Mouse (Mus musculus) embryonic facial prominence, embryonic 11.5 days (tissue): ENCODE data around the gene Sfxn3. TPM values are rescaled to one million over a fixed set of nuclear protein-coding genes. Genes with fewer than 3 reads are reported as not detected.
A peak's percentile ranks its signal among the peaks of the same experiment; 100 is the strongest.

ENCODE experiments used
- ATAC-seq: fragments of 200-750 bp; cut with Nextera tagmentation; replicated peaks from 2 replicates; pipeline ENCODE4 v1.8.0; 2017; ENCODE audit warnings: low read depth; ENCODE audit not compliant: insufficient number of reproducible peaks, low FRiP score, low TSS enrichment
- DNase-seq: peaks from one replicate; pipeline ENCODE4 v3.0.0-alpha.2; 2015; ENCODE audit warnings: low spot score
- H3K27ac ChIP-seq: fragments of 300-500 bp; sonication (generic); replicated peaks from 2 replicates; pipeline ENCODE4 v1.5.1; 2014; ENCODE audit warnings: mild to moderate bottlenecking, low read depth, low read length, control low read depth
- H3K27me3 ChIP-seq: fragments of 300-500 bp; sonication (generic); 2 replicates; pipeline ENCODE4 v1.6.1; 2014; ENCODE audit warnings: mild to moderate bottlenecking, low read length, moderate library complexity, mixed read lengths; ENCODE audit not compliant: control insufficient read depth, insufficient read depth
- H3K36me3 ChIP-seq: fragments of 300-500 bp; sonication (generic); replicated peaks from 2 replicates; pipeline ENCODE4 v1.6.1; 2014; ENCODE audit warnings: low read depth, mild to moderate bottlenecking, low read length, moderate library complexity, mixed read lengths; ENCODE audit not compliant: control insufficient read depth, insufficient read depth
- H3K4me1 ChIP-seq: fragments of 300-500 bp; sonication (generic); 2 replicates; pipeline ENCODE4 v1.6.1; 2014; ENCODE audit warnings: low read length, mixed read lengths; ENCODE audit not compliant: control insufficient read depth, insufficient read depth
- H3K4me2 ChIP-seq: fragments of 300-500 bp; sonication (generic); 2 replicates; pipeline ENCODE4 v1.6.1; 2014; ENCODE audit warnings: low read depth, mild to moderate bottlenecking, control low read depth, low read length, moderate library complexity
- H3K4me3 ChIP-seq: fragments of 300-500 bp; sonication (generic); 2 replicates; pipeline ENCODE4 v1.5.1; 2014; ENCODE audit warnings: low read depth, low read length, control low read depth
- H3K9ac ChIP-seq: fragments of 300-500 bp; sonication (generic); replicated peaks from 2 replicates; pipeline ENCODE4 v1.6.1; 2014; ENCODE audit warnings: mild to moderate bottlenecking, control low read depth, low read length
- H3K9me3 ChIP-seq: fragments of 300-500 bp; sonication (generic); replicated peaks from 2 replicates; pipeline ENCODE4 v1.6.1; 2016; ENCODE audit warnings: mild to moderate bottlenecking, low read length, inconsistent platforms, mixed read lengths; ENCODE audit not compliant: control insufficient read depth
- WGBS: fragments of 180-500 bp; shearing (Covaris S2); extraction: QIAGEN DNeasy Blood & Tissue Kit; methylation state at CpG from one replicate; pipeline ENCODE4 v1.1.7; 2014; 5-methylcytosine and 5-hydroxymethylcytosine counted together
- polyA plus RNA-seq: library from polyadenylated mRNA; unstranded; fragments of >200 nt; fragmentation: Nextera tagmentation; extraction: Ambion mirVana; gene quantifications from 2 replicates; pipeline ENCODE4 v1.2.1, GENCODE M21; 2014

Sfxn3 gene
- polyA plus RNA-seq, 1 experiment from 2014 or later, result 14.7 TPM

- DNase-seq, result peak; percentile 87
- no peak overlapping the region for H3K27ac ChIP-seq
- H3K4me3 ChIP-seq, result no peak overlapping the region
- ATAC-seq, result no peak
- H3K36me3 ChIP-seq, result no peaks in the 10 kb centered on the region
- H3K4me2 ChIP-seq, result no peak overlapping the region
- WGBS, result 13% methylated on average over 11 of the region's 11 CpGs
- H3K9ac ChIP-seq, result no peak overlapping the region
- H3K9me3 ChIP-seq, result no peaks in the 10 kb centered on the region
- H3K27me3 ChIP-seq, result peaks cover 38% of the 10 kb centered on the region
- H3K4me1 ChIP-seq, result peaks cover 5% of the 10 kb centered on the region
Measured at GRCm38 (mm10) chr19:45081841-45082550, 34.7 kb downstream of the Sfxn3 start.

- Histone ChIP-seq H3K9ac (no peak overlapping the region), H3K4me3 (no peak overlapping the region), H3K27me3 (no peaks in the 10 kb centered on the region), H3K36me3 (no peaks in the 10 kb centered on the region), H3K4me1 (no peaks in the 10 kb centered on the region), H3K9me3 (no peaks in the 10 kb centered on the region), H3K4me2 (no peak overlapping the region), H3K27ac (no peak overlapping the region)
- WGBS, result 30% methylated on average over 11 of the region's 11 CpGs
- peak; percentile 82 for DNase-seq
- no peak for ATAC-seq
Measured at GRCm38 (mm10) chr19:45097868-45098267, 50.6 kb downstream of the Sfxn3 start.

GRCm38 (mm10) chr19:45100486-45101270, 53.4 kb downstream of the Sfxn3 start:
- H3K27me3 ChIP-seq, result no peaks in the 10 kb centered on the region; the same call in 1 of the 2 replicates
- no peak overlapping the region for H3K27ac ChIP-seq
- ATAC-seq (no peak), DNase-seq (no peak)
- H3K4me3 ChIP-seq, result no peak overlapping the region
- no peaks in the 10 kb centered on the region for H3K36me3 ChIP-seq
- no peaks in the 10 kb centered on the region for H3K4me1 ChIP-seq
- no peak overlapping the region for H3K4me2 ChIP-seq
- H3K9me3 ChIP-seq, result no peaks in the 10 kb centered on the region
- WGBS, result 72% methylated on average over 8 of the region's 8 CpGs
- H3K9ac ChIP-seq, result no peak overlapping the region

- Histone ChIP-seq H3K27me3 (no peaks in the 10 kb centered on the region; the same call in 1 of the 2 replicates), H3K36me3 (no peaks in the 10 kb centered on the region), H3K9me3 (no peaks in the 10 kb centered on the region), H3K4me2 (no peak overlapping the region), H3K4me1 (no peaks in the 10 kb centered on the region), H3K9ac (no peak overlapping the region), H3K4me3 (no peak overlapping the region), H3K27ac (no peak overlapping the region)
- ATAC-seq, result no peak
- 50% methylated on average over 1 of the region's 1 CpGs for WGBS
- no peak for DNase-seq
Measured at GRCm38 (mm10) chr19:45105591-45105990, 58.3 kb downstream of the Sfxn3 start.

Other genes starting within 250 kb of the Sfxn3 start
- 52.2 and 57.3 TPM in 2 replicates for gene Slf2, start 116.4 kb upstream of the Sfxn3 start, polyA plus RNA-seq
- gene Sema4g, start 58.4 kb upstream of the Sfxn3 start, polyA plus RNA-seq, result 4.5 TPM in 2 replicates
- gene Twnk, start 41.8 kb upstream of the Sfxn3 start, polyA plus RNA-seq, result 18.0 and 19.7 TPM in 2 replicates
- 62.9 and 66.8 TPM in 2 replicates for gene Mrpl43, start 41.1 kb upstream of the Sfxn3 start, polyA plus RNA-seq
- 53.2 and 57.8 TPM in 2 replicates for gene Lzts2, start 33.1 kb upstream of the Sfxn3 start, polyA plus RNA-seq
- 0.21 and 0.41 TPM in 2 replicates for gene Pdzd7, start 1.8 kb upstream of the Sfxn3 start, polyA plus RNA-seq
- gene Kazald1, start 27.7 kb downstream of the Sfxn3 start, polyA plus RNA-seq, result 2.9 and 6.5 TPM in 2 replicates
- 1.8 and 2.0 TPM in 2 replicates for gene Tlx1, start 103.2 kb downstream of the Sfxn3 start, polyA plus RNA-seq
- 0.48 and 0.78 TPM in 2 replicates for gene Lbx1, start 188.3 kb downstream of the Sfxn3 start, polyA plus RNA-seq